Mouse (Mus musculus): ENCODE measurements around the gene Gpbp1.

Gpbp1 gene

DNA sequence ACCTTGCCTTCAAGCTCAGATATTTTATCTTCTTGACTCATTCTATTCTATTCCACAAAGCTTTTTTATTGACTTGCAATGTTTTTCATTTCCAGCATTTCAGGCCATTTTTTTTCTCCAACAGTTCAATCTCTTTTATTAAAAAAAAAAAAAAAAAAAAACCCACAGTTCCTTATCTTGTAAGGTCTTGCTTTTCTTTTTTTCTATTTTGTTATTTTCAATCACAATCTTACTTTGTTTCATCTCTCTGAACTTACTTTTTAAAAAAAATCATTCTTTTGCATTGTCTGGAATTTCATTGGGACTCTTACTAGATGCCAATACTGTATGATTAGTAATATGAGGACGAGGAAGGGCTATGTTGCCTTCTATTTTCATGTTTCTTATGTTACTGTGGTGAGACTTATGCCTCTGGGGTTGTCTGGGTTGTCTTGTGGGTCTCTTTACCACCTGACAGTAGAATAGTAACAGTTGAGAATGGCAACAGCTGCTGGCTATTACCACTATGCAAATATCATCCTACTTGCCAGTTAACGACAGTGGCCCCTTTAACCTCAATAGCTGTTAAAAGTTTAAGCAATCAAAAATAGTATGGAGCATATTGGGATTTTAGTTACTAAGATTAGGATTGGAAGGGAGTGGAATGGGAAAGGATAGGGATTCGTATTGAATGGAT lies 19.2 kb downstream of the Gpbp1 start:
- in situ Hi-C loops (cut with MboI, MseI): loop anchor here (10.0 kb wide), 1 partner anchor 274 kb away; no protein-coding TSS in a partner anchor

DNA sequence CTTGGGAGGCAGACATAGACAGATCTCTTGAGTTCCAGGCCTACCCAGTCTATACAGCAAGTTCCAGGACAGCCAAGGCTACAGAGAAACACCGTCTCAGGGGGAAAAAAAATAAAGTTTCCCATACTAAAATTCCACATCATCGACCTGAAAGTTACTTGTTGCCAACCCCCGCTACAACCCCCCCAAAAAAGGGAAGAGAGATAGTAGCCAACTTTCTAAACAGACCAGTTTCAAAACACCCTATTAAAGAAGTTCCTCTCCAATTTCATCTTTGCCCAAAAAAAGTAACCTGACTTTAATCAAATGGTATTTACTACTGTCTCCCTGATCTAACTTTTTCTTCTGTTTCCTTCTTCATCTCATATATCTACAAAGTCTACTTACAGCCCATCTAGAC lies 22.6 kb downstream of the Gpbp1 start:
- in situ Hi-C loops (cut with MboI, MseI): no loop called here

DNA sequence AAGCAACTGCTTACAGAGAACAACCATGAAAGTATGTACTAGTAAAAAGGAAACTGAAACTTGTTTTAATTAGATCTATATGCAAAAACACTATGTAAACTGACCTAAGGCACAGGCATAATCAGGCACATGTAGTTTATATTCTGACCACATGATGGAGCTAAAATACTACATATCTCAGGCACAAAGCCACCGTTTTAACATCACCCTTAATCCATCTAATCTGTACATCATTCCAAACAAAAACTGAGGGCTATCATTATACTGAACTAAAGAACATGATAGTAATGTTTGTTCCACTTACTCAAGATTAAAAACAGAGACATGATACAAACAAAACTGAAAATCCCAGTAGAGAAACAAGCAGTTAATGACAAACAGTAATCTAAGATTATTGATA lies 28.5 kb downstream of the Gpbp1 start:
- in situ Hi-C loops (cut with MboI, MseI): no loop called here

DNA sequence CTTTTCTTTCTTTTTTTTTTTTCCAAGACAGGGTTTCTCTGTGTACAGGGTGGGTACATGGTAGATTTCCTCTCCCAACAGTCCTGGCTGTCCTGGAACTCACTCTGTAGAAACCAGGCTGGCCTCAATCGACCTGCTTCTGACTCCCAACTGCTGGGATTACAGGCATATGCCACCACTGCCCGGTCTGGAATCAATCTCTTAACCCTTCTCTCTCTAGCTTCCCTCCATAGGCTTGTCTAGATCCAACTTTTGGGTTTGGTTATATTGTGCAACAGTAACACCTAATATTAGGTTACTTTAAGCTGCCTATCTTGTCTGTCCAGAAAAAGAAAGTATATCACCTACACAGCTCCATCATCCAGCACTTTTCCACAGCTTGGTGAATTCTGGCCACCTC lies 33.1 kb downstream of the Gpbp1 start:
- in situ Hi-C loops (cut with MboI, MseI): no loop called here

DNA sequence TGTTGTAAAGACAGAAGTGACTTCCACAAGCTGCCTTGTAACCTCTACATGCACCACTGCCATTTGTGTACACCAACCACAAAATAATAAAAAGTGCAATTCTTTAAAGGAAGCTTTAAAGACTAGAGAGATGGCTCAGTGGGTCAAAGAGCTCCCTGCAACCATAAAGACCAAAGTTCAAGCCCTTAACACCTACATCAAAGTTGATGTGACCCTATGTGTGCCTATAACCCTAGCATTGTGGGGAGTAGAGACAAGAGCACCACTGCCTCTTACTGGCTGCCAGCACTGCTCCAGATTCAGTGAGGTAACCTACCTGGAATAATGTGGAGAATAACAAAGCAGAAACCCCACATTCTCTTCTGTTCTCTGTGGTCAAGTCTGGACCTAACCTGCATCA lies 45.6 kb downstream of the Gpbp1 start:
- in situ Hi-C loops (cut with MboI, MseI): no loop called here

DNA sequence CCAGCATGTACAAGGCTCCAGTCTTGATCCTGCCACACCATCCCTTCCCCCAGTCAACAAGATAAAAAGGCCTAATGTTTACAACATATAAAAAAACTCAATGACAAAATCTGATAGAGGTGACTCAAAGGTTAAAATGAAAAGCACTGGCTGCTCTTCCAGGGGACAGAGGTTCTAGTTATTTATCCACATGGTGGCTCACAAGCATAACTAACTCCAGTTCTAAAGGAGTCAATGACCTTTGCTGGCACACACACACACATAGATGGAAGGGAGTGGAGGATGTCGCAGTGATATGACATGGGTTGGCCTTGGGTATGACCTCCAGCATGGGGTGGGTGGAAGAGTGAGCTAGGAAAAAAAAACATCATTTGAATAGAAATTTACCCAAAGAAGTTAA lies 58.7 kb downstream of the Gpbp1 start:
- in situ Hi-C loops (cut with MboI, MseI): no loop called here

DNA sequence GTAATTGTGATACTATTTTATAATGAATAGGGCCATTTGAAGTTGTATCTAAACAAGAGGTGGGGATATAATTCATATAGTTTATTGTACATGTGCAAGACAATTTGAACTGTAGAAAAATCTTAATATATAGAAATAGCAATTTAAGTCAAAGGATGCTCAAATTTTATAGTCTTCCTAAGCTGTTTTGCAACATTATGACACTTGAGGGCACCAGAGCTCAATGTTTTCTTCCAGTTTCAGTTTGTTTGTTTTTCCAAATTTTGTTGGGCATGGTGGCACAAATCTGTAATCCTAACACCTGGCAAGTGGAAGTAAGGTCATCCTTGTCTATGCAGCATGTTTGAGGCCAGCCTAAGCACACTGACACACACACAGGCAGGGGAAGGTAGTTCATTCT lies 68.6 kb downstream of the Gpbp1 start:
- in situ Hi-C loops (cut with MboI, MseI): no loop called here

DNA sequence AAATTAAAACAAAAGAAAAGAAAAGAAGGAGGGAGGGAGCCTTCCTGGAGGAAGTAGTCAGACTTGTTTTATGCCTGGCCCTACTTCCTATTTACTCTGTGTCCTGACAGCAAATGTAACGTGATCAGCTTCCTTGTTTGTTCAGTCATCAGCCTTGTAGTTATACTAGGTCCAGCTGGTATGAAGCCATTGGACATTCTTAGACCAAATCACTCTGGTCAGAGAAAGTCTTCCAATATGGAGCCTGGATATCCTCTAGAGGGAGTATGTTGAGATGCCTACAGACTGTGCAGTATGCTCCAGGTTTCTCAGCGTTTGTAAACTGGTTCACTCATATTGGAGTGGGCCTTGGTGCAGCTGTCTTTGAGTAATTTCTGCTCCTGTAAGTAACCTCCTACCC lies 71.8 kb downstream of the Gpbp1 start:
- in situ Hi-C loops (cut with MboI, MseI): loop anchor here (10.0 kb wide), 1 partner anchor 443 kb away; no protein-coding TSS in a partner anchor

DNA sequence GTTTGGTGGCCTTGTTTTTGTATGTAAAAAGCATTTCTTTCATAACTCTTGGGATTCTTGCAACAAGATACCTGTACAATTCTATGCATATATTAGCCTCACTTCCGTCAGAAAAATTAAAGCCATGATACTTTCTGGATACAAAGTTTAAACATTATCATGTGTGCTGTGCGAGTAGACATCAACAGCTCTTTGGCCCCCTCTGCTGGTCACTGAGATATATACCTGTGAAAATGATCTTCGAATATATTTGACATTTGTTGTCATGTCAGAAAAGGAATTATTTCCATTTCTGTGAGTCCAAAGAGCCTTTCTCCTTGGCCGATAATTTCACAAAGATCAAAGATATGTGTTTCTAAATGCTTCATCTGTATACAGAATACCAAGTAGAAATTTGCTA lies 76.8 kb downstream of the Gpbp1 start:
- in situ Hi-C loops (cut with MboI, MseI): loop anchor here (5.0 to 10.0 kb wide), 3 partner anchors 171 to 1021 kb away; no protein-coding TSS in a partner anchor

DNA sequence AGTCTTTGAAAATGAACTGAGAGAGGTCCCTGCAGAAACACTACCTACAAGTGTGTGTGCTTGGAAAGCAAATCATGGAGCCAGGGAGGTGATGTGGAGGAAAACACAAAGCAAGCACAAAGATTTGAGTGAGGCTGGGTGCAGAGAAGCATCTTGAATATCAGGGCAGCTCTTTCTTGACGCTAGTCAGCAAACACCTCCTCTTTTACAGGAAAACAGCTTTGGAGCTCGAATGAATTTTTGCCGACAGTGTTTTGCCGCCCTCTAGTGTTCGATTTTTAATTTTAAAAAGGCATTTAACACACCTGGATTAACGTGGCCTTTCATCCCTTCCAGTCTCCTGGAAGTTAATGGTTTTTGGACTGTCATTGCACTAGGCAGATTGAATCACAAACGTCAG lies 79.1 kb downstream of the Gpbp1 start:
- in situ Hi-C loops (cut with MboI, MseI): loop anchor here (5.0 to 10.0 kb wide), 3 partner anchors 169 to 1019 kb away; no protein-coding TSS in a partner anchor

DNA sequence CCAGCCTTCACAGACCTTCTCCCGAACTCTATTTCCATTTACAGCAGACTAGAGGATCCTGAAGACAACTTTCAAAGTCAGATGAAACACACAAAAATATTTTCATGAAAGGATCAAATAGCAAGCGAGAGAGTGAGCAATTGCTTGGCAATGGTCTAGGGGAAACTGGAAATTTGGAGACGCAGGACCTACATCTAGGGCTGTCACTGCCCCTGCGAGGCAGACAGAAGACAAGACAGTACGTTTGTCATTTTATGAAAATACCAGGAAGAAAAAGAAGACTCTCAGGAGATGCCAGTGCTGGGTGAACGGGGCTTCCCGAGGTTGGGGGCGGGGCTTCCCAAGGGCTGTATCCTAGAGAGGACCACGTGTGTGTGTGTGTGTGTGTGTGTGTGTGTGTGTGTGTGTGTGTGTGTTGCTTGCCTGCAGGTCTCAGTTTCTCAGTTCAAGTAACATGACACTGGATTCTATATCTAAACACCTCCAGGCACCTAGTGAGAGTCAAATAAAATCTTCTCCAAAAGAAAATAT lies 83.0 kb downstream of the Gpbp1 start:
- in situ Hi-C loops (cut with MboI, MseI): no loop called here

DNA sequence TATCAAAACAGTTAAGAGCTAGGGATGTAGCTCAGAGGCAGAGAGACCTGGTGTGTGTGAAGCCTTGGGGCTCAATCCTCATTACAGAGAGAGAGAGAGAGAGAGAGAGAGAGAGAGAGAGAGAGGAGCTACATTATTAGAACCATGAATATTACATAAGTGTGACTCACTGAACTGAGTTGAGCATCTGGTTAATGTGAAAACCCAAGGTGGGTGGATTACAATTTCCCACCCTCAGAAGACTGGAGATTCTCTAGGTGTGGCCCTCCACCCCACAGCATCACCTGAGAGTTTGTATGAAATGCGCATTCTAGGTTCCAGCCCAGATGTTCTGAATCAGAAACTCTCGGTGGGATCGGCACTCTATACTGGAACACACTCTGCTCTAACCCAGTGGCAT lies 84.0 kb downstream of the Gpbp1 start:
- in situ Hi-C loops (cut with MboI, MseI): no loop called here

DNA sequence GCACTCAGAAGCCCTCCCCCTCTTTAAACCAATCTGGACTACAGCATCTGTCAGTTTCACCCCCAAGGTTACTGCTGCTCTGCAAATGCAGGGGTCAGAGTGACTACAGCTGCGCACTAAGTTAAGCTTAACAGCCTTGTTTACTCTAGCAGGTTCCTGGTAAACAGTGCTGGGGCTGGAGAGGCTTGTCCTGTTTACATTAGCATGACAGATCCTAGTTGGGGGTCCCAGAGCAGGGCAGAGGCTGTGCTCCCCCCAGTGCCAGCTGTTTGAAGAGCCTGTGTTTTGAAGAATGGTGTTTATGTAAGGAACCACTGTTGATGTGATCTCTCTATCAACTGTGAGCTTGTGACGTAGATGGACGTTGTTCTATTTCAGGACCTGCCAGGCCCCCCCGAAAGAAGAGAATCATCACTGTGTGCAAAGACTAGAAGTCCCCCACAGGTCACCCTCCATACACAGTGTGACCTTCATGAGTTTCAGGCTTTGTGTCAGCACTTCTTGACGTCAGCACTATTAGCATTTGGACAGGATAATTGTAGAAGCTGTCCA lies 92.2 kb downstream of the Gpbp1 start:
- in situ Hi-C loops (cut with MboI, MseI): no loop called here

DNA sequence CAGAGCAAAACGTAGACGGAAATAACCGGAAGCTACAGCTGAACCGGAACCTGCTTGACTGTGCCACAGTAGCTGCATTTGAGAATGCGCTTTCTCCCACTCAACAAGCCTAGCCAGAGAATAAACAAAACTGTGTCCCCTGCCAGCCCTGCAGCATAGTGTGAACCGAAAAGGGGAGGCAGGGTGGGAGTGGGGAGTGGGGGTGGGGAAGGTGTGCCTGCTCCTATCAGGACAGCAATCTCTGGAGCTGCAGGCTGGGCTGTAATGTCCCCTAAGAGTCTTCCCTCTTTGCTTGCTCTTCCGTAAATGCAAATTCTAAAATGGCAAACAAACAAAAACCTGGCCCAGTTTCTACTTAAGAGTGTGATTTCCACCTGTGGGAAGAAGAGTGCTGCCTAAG lies 92.8 kb downstream of the Gpbp1 start:
- in situ Hi-C loops (cut with MboI, MseI): no loop called here

DNA sequence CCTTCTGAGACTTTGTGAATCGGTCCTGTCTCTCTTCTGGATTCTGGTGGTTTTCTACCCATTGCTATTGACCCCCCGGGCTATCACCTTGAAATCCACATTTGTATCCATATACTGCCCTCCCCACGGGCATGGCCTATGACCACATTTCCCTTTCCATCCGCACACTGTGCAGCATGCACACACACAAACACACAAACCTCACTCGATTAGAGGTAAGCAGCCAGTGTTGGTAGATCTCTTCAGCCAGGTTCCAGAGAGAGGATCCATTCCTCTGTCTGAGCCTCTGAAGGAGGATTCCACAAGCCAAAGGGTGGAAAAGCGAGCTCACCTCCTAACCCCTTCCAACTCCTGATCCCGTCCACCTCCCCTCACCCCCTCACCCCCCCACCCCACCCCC lies 94.4 kb downstream of the Gpbp1 start:
- in situ Hi-C loops (cut with MboI, MseI): no loop called here

DNA sequence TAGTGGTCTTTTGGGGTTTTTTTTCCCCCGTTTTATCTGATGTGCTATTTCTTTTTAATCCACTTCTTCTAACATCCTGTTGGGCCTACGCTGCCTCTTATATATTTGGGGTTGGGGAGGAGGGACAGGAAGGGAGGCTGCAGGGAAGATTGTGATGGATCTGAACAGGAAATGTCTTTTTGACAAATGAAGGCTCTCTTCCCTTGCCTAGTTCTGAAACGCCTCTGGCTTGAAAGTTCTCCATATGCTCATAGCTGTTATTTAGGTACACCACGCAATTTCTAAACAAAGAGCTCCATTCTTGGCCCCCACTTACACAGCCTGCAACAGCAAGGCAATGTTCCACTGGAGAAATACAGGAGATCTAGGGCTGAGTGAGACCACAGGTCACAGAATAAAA lies 95.0 kb downstream of the Gpbp1 start:
- in situ Hi-C loops (cut with MboI, MseI): no loop called here

DNA sequence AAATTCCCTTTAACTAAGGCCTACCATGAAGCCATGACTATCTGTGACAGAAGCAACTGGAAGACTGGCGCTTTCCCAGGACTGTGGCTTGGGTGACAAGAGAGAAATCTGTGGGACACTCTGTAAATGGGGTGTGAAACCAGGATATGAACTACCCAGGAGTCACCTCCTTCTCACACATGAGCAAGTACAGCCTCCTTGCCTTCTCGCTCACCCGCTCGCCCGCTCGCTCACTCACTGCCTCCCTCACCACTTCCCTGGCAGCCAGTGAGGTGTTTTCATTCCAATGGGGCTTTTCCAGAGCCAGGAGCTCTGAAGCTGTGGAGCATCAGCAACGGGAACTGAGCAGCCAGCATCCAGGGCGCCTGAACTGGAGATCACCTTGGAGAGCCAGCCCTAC lies 95.6 kb downstream of the Gpbp1 start:
- in situ Hi-C loops (cut with MboI, MseI): no loop called here

DNA sequence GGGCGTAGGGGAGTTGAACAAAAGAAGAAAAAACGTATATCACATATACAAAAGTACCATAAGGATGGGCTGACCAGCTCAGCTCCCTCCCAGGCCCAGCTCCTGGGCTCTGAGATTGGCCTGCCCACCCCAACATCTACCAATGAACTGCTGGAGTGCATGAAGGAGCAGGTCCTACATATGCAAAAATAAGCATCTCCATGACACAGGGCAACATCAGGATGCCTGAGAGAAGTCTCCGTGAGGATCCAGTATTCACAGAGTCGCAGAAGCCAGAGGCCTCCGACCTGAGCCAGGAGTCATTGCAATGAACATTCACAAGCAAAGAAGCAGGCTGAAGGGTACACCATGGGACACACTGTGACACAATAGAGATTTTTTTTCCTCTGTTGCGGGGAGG lies 96.5 kb downstream of the Gpbp1 start:
- in situ Hi-C loops (cut with MboI, MseI): no loop called here

DNA sequence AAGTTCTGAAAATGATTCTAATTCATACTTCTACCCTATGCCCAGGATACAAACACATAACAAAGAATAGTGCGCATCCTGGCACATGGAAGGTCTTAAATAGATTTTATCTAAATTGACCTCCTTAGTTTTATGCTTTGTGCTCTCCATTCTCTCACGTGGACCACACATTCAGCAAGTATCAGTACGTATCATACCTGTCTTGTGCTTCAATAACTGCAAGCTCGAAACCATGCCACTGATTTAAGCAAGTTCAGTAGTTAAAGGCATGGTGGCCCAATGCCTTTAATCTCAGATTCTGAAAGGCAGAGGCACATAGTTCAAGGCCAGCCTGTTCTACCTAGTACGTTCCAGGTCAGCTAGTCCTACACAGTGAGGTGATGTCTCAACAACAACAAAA lies 98.5 kb downstream of the Gpbp1 start:
- in situ Hi-C loops (cut with MboI, MseI): no loop called here

DNA sequence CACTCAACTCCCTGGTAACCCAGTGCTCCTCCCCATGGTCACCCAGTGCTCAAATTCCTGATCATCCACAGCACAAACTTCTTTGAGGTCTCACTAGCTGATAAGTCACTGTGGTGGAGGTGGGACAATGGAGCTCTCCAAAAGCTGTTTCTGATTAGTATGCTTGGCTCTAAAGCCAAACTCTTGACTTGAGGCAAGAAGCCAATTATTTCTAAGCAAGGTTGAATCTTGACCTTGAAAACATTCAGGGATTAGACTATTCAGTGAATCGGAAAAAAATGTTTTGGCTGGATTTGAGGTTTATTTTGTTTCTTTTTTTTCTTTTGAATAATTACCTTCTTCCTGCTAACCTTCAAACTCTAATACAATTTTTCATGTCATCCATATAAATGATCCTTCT lies 98.9 kb downstream of the Gpbp1 start:
- in situ Hi-C loops (cut with MboI, MseI): no loop called here

DNA sequence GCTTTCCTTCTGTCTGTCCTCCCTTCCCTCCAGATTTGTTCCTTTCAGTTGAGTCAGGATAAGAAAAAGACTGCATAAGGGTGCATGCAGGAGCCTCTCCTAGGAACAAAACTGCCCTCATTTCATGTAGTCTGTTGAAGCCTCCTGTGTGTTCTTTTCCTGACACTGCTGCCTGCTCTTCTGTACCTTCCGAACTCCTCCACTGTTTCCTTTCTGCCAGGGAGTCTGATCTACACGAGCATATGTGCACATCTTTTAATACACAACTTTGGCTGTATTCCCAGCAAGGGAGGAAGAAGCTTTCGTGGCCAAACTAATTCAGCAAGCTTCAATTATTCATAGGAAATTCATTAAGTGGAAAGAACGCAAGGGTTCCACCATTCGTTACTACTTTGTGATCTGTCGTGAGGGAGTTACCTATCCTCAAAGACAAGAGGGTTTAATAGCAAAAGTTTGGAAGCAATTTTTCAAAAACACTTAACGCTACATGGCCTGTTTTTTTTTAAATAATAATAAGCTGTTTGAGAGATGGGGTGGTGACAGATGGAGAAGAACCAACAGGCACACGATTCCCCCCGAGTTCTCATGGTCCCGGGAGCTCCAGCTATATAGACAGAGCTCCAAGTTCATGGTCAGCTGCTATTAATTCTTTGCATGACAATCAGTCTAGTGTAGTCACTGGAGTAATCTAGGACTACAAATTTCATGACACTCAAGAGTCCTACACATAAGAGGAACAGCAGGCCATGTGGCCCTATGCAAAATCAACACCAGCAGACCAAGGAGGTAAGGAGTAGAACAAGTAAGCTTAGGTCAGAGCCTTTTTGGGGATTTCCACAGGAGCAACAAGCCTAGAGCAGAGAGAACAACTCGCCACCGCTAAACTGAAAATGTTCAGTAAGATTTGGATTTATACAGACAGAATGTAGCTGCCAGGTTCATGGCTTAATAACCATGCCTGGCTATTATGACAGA lies 105.6 kb downstream of the Gpbp1 start:
- in situ Hi-C loops (cut with MboI, MseI): loop anchor here (5.0 to 10.0 kb wide), 2 partner anchors 72 to 759 kb away; no protein-coding TSS in a partner anchor
